Mouse (Mus musculus) kidney, postnatal 10 days (tissue): ENCODE data around the gene Ptprd.
"Not testable (repeated sequence)": the region's sequence is repeated elsewhere in the genome, so short reads cannot be mapped to it uniquely, and the experiment has no call there.

Source experiments
- DNase-seq: peaks from one replicate; pipeline ENCODE4 v3.0.0; 2021; ENCODE audit warnings: mixed read lengths

The Ptprd gene

GRCm38 (mm10) chr4:77880213-77880612 is 331.5 kb downstream of the Ptprd start:
- no peak for DNase-seq

GRCm38 (mm10) chr4:77861269-77861668 is 350.5 kb downstream of the Ptprd start:
- no peak for DNase-seq

DNA sequence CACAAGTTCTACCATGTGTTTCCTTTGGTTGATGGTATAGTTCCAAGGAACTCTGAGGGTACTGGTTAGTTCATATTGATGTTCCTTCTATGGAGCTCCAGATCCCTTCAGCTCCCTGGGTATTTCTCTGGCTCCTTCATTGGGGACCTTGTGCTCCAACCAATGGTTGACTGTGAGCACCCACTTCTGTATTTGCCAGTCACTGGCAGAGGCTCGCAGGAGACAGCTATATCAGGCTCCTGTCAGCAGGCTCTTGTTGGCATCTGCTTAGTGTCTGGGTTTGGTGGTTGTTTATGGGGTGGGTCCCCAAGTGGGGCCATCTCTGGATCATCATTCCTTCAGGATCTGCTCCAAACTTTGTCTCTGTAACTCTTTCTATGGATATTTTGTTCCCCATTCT is 414.4 kb downstream of the Ptprd start:
- not testable (repeated sequence) for DNase-seq

DNA sequence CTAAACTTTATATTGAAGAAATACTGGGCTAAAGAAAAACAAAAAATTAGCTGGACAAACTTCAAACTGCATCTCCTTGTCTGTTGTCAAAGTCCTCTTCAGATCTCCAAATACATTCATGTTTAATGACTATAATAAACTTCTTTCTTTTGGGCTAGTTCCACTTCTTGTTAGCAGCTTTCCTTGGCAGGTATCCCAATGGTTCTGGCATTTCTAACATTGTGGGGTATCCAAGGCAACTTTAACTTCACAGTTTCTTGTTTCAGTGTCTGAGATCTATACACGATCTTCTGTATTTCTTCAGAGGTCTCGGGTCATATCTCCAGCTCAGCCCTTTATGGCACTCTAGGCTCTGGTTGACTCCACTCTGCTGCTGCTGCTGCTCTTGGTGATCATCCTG is 434.5 kb downstream of the Ptprd start:
- no peak for DNase-seq

DNA sequence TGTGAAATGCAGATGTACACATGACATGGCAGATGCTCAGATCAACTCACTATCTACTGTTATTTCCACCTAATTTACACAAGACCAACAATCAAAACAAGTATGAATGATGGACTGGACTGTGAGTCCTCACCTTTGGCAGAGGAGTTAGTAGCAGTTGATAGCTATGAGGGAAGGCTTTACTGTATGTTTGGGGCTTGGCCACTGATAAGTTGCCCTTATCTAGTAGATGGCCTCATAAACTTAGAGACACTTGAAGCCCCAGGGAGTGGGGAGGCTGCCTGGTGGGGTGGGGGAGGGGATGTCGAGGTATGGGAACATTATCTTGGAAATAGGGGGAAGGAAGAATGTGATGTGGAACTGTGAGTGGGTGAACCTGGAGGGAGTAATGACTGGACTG is 448.0 kb downstream of the Ptprd start:
- no peak for DNase-seq

DNA sequence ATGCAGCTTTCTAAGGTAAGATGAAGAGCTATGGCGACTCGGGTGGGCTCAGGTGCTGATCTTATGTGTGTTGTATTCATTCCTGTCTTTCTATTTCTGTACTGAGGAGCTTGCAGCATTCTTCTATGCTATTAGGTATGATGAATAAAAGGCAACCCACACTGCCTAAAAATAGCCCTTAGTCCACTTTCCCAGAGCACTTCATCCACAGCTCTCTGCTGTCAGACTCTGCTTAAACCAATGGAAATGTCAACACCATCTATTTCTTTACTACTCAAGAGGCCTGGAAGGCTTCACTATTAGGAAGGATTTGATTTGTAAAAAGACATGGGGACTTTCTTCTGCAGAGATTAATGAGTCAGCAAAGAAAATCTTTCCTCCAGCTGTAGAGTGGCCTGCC is 468.4 kb downstream of the Ptprd start:
- no peak for DNase-seq

GRCm38 (mm10) chr4:77721908-77722307 is 489.9 kb downstream of the Ptprd start:
- DNase-seq = no peak

- no peak for DNase-seq
These were observed 494.0 kb downstream of the Ptprd start for GRCm38 (mm10) chr4:77717792-77718191.

GRCm38 (mm10) chr4:77710231-77710630 is 501.5 kb downstream of the Ptprd start:
- DNase-seq = no peak

DNA sequence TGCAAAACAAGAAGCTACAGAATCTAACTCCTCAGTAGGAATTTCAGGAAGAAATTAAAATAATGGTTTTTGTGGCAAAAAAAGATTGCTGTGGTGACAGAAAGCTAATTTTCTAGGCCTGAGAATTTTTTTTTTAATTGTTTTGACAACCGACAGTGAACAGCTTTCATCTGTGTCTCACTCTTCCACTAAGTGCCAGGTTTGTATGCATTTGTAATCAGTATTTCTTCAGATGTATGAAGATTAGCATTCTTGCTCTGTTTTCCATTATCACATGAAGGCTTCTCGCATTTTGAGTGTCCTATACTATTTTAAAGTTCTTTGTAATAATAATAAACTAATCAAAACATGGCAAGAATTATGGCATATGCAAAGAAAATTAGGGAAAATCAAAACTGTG is 513.5 kb downstream of the Ptprd start:
- no peak for DNase-seq

GRCm38 (mm10) chr4:77675798-77676197 is 536.0 kb downstream of the Ptprd start:
- no peak for DNase-seq

DNA sequence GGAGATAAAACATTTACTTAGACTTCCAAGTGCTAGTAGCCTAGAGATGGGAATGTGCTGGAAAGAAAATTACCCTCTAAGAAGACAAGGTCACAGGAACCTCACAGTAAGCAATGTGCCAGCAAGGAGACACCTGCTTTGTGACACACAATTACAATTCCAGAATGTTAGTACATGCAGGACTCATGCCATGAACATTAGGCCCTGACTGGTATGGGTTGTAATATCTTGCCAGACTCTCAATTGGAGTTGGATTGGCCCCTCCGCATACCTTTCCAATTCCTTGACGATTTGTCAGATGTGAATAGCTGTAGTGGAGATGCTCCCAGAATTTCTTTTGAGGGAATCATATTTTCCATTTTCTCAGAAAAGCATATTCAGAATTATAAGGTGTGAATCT is 547.0 kb downstream of the Ptprd start:
- no peak for DNase-seq

- no peak for DNase-seq
These were observed 549.5 kb downstream of the Ptprd start for GRCm38 (mm10) chr4:77662309-77662708.

DNA sequence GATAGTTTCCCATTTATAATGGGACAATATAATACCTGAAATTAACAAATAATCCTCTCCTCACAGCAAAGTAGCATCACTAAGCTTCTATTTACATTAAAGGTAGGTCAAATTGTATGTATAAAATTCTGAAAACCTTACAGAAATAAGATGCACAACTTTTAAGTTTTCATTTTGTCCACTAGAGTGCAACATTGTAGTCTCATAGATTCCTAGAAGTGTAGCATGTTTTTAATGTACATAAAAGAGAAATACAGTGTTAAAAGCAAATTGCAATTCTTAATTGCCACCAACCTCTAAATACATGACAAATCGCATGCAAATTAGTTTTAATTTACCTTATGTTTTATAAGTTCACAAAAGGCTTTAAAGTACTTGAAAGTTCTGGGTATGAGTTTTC is 556.1 kb downstream of the Ptprd start:
- no peak for DNase-seq

DNA sequence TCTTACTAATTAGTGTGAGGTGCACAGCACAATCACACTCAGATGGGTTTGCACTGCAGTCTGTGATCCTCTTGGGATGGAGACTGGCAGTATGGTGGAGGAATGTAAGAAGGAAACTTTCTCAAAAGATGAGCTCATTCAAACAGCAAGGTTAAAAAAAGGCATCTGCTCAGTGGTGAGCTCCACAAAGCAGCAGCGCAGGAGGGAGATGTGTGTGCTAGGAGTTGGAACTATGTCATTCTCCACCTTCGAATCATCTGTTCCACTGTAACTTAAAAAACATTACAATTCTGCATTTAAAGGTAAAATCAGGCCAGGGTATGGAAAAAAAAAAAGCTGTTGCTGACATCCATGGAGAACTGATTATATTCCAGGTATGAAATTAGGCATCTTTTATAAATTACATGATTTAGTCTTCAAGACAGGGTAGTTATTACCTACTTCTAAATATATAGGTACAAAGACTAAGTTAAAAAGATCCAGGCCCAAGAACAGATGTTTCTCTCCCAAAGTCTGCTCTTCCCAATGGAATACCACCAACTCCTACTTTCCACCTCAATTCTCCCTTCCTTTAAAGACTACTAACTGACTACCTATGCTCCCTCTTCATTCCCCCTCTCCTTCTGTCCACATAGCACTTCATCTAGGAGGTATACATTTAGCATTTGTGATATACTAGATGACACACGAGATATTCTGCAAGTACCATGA is 562.0 kb downstream of the Ptprd start:
- no peak for DNase-seq

- DNase-seq = no peak
These were observed 562.9 kb downstream of the Ptprd start for GRCm38 (mm10) chr4:77648911-77649310.

DNA sequence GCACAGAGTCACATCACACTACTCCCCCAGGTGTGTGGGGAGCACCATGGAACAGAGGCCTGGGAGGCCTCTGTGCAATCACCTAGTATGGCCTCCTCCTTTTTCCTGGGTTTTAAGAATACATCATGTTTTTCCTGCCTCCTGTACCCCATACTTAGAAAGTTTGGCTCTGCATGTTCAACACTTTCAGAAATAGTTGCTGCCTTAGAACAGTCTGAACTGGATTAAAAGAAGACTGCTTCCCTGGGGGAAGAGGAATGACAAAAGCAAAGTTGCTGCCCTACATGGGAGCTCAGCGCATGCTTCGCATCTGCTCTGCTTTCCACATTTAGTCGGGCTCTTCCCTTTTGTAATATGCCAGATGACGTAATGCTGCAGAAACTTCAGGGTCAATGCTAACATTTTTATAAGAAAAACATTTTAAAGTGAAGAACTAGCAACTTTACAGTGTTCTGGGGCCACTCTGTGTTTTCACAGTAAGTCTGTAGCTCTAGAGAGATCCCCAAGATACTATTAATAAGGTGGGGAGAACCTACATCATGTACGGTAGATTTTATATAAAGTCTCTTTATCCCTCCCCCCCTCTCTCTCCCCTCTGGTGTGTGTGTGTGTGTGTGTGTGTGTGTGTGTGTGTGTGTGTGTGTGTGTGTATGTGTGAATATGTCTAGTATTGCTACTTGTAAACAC is 564.2 kb downstream of the Ptprd start:
- no peak for DNase-seq

DNA sequence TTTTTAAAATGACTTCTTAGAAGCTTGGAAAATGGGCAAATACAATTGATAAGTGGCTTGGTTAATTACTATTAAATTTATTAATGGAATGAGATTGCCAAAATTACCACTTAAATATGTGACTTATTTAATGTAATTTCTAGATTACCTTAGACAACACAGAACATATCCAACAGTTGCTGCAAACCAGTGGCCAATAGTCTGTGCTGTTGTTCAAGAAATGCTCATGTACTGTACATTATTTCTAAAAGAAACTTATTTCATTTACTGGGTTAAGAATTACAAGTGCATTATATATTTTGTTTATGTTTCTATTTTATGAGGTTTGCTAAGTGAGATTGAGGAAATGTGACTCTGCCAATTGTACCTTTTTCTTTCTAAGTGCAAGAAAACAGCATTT is 567.3 kb downstream of the Ptprd start:
- peak; percentile 16 for DNase-seq

DNA sequence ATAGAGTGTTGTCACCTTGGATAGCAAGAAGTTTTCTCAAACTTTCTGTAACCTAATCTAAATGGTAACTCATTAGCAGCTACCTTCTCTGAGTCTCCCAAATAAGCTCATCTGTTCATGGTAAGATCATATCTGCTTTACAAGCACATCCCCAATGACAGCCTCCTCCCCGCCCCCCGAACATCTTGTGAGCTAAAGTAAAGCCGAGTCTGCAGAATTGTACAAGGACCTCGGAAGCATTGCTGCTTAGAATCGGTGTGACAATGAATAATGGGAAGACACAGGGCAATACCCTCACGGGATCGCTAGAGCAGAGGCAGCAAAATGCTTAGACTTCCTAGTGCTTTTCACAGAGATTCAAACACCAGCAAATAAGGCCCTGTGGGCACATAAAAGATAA is 571.7 kb downstream of the Ptprd start:
- DNase-seq = no peak

DNA sequence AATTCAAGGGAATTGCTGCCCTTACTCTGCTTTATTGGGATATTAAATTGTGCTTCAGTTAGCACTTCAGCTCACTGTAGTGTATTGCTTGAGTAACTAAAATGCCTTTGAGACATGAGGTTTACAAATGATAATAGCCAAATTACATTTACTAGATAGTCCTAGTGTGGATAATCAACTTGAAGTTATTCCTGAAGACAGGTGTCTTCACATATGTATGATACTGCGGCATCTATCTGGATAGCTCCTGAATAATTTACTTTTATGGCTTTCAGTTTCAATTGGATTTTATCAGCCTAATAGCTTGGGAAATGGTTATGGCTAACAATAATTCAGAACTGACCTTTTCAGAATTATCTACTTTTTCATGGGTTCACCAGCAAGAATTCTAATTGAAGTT is 598.6 kb downstream of the Ptprd start:
- DNase-seq = no peak

GRCm38 (mm10) chr4:77586624-77587023 is 625.1 kb downstream of the Ptprd start:
- DNase-seq = no peak

GRCm38 (mm10) chr4:77586222-77586621 is 625.5 kb downstream of the Ptprd start:
- DNase-seq = no peak

DNA sequence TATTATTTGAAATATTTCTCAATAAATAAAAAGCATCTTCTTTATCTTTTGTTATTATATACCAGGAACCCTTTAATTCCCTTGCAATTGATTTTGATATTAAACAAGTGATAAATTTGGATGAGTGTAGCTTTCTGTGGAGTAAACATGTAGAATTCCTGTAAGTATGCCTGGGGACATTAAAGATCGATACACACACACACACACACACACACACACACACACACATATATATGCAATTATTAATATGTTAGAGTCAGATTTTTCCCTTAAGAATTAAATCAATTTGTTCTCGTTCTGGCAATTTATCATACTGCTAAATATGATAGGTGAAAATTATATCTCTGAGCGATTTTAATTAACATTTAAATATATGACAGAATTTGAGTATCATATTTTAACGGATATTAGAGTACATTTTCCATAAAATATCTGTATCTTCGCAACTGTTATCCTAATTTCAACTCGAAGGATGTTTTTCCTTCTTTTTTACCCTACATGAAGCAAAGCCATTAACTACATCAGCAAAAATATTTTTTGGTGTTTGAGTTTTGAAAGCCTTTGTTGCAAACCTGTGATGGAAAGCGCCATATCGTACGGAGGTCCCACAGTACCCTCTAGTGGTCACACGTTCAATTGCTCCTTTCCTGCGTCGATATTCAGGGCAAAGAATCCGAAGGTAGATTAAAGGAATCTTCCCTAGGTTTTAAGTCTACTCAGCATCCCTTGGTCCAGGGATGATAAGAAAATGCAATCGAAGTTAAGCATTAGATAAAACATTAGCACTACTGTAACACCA is 653.2 kb downstream of the Ptprd start:
- DNase-seq = peak; percentile 62

- DNase-seq = no peak
These were observed 655.9 kb downstream of the Ptprd start for GRCm38 (mm10) chr4:77555841-77556240.
